Mouse (Mus musculus): ENCODE measurements around the gene Mcf2l. TPM values are rescaled to one million over a fixed set of nuclear protein-coding genes. Genes with fewer than 3 reads are reported as not detected.

Mcf2l gene
- total RNA-seq, 2 experiments from 2014 or later, result 212 to 231 TPM

DNA sequence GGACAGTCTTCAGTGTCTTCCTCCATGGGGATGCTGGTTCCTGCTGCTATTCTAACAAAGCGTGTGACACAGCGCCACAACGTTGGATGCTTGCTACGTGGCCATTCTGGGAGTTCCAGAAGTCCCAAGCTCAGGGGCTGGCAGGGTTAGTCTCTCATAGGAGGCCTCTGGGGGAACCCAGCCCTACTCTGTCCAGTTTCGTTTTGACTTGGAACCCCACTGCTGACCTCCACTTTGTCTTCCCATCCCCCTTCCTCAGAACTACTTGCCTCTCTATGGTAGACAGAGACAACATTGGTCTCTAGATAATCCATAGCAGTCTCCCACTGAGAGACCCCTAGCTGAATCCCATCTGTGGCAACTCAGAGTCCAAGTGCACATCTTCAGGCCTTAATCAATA, 33.0 kb downstream of the Mcf2l start:
- no peak for DNase-seq (ENCODE audit: low spot score in 2 of 2)

DNA sequence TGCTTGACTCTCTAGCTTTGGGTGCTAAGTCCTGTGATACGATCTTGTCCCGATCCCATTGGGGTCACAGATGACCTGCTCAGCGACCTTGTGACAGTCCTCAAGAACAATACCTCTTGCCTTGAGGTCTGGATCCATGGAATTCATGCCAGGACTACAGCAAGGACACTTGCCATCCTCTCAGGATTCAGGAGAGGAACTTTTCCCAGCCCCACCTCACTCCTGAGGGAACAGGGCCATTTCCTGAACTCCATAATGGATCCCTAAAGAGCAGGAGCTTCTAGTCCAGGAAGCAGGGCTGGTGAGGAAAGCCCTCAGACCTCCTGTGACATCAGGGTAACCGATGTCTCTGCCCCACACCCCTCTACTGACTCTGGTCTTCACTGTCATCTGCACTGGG, 34.1 kb downstream of the Mcf2l start:
- DNase-seq (ENCODE audit: low spot score in 2 of 2), result no peak

DNA sequence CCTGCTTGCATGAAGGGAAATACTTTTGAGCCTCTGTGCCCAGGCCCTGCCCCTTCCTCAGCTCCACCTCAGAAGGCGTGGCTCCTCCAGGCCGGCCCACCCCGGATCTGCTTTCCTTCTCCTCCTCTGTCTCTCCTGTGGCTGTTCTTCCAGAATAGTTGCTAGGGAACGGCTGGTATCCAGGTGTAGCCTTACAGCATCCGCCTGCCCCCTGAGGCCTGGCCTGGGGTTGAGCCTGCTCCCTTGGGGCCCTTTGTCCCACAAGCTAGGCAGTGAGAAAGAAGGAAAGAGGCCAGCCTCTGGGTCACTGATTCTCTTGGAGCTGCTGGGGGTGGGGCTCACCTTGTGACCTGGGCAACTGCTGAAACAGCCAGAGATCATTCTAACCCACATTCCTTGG, 38.4 kb downstream of the Mcf2l start:
- DNase-seq (ENCODE audit: low spot score in 2 of 2), result no peak

DNA sequence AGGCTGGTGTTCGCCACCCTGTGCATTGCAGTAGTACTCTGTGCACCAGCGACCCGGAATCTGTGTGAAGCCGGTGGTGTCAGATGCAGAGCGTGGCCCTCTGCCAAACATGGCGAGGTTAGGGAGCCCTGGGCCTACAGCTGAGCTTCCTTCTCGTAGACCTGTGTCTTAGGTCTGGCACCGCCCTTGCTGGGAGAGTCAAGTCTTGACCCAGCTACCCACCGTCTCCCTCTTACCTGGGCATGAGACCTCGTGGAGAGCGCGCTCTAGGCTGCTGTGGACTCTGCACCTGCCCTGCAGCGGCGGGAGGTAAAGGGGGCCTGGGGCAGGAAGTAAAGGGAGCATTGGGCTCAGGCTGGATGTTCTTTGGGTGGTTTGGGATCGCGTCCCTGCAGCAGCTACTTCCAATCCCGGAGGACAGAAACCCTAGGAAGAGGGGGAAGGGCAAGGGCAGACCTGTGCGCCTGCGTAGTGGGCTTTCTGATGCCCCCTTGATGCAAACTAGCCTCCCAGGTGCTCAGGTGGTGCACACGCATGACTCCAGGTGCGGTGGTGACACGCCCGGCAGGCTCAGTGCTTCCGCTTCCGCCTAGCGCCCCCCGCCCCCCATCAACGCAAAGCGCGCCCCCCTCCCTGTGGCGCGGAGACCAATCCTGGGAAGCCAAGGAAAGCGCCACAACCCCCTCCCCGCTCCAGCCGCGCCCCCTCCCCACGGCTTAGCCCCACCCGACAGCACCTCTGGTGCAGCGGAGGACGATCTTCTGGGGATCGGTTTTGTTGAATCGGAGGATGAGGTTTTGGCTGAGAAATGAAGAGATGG, 41.8 kb downstream of the Mcf2l start:
- DNase-seq (ENCODE audit: low spot score in 2 of 2), result peak in 1 of 2 experiments; percentile 50

DNA sequence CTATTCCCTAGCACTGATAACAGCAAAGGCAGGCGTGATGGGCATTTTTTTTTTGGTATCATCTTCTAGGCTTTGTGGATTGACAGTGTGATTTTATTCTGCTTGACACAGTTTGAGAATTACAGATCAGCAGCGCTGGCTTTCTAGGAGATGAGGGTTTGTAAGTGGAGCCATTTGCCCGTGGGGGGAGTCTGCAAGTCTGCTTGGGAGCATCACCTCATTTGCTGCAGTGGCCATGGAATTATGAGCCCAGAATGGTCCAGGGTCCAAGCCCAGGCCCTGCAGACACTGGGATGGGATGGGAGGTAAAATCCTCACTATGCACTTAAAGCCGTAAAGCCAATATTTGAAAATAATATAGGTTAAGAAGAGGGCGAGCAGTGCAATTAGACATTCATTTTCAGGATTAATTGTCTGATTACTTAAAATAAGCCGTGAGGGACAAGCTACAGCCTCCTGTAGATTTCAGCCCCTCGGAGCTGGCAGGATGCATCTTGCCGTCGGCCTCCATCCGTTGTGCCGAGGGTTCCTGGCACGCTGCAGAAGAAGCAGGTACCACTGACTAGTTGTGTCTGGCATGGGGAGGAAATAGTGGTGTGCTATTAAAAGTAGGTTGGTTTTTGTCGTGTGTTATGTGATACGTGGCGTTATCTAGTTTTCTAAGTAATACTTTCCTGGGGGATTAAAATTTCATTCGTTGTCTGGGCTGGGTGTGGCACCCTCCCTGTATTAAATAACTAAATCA, 42.7 kb downstream of the Mcf2l start:
- peak in 1 of 2 experiments; percentile 38 for DNase-seq (ENCODE audit: low spot score in 2 of 2)

DNA sequence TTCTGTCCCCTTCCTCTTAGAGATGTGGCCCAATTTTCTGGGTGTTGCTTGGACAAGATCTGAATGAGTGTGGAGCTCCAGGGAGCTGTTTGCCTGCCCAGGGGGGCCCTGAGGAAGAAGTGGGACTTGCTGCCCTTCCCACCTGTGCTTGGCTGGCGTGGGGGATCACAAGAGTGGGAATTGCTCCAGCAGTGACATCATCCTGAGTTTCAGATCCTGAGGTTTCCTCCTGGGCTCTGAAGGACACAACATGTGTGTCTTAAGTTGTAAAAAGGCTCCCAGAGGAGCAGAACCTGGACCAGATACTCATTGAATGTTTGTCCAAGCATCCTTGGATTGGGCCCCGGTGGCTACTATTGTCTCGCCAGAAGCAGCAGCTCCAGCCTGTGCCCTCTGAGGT, 43.4 kb downstream of the Mcf2l start:
- DNase-seq (ENCODE audit: low spot score in 2 of 2), result no peak

DNA sequence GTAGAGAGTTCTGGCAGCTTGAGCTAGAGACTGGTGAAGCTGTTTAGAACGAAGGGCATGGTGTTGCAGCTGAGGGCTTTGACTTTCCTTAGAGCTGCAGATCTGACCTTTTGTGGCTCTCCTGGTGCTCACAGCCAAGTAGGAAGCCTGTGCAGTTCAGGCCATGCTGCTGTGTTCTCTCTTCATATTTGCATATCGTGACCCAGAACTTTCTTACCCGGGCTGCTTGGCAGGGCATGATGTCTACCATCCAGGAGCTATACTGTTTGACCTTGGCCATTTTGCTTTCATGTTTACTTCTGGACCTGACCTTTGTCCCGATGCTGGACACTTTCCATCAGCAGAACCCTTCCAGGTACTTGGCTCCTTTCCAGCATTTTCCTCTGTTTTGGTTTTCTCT, 44.2 kb downstream of the Mcf2l start:
- no peak for DNase-seq (ENCODE audit: low spot score in 2 of 2)

DNA sequence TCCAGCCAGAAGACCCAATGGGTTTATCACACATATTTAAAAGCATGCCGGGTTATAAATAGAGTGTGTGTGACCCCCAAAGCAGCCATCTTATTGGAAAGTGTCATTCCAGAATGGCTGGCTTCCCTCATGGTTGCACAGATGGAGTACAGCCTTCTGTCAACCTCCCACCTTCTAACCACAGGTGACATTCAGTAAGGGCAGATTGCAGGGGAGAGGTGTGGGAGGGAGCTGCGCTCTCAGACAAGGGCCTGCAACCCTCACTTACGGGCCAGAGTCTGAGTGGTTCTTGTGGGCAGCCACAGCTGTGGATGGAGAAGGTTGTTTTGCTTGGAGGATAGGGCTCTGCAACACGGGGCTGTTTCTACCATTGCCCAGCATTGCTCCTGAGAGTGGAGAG, 47.0 kb downstream of the Mcf2l start:
- no peak for DNase-seq (ENCODE audit: low spot score in 2 of 2)

DNA sequence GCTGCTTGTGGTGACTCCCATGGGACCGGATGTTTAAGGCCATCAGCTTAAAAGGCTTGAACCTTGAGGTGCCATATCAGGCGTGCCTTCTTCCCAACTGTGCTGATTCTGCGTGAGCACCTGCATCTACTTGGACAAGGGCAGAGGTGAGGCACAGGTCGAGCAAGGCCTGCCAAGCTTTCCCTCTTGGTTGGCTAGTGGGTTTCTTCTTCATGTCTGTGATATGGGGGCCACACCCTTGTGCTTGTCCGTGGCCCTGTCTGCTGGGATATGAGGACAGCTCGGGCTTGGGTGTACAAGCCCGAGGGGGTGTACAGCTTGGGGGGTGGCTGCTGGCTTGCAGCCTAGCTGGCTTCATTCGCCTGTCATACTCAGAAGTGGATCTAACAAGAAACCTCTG, 51.4 kb downstream of the Mcf2l start:
- DNase-seq (ENCODE audit: low spot score in 2 of 2), result no peak

DNA sequence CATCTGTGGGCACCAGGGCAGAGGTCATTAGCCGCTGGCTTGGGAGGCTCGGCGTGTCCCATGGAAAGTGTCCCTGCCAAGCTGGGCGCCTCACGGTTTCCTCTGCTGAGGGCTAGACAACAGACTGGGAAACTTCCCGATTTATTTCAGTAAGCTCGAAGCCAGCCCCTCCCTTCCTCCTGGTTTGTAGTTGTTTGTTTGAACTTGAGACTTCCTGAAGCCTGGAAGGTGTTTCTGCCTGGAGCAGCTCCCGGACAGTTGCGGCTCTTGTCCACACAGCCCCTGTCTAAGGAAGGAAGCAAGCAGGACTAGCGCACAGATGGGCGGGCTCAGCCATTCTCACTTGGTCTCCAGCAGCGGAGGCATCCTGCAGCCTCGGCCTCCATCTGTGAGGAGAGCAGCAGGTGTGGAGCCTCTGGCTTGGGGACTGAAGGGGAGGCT, 52.4 kb downstream of the Mcf2l start:
- DNase-seq (ENCODE audit: low spot score in 2 of 2), result no peak

DNA sequence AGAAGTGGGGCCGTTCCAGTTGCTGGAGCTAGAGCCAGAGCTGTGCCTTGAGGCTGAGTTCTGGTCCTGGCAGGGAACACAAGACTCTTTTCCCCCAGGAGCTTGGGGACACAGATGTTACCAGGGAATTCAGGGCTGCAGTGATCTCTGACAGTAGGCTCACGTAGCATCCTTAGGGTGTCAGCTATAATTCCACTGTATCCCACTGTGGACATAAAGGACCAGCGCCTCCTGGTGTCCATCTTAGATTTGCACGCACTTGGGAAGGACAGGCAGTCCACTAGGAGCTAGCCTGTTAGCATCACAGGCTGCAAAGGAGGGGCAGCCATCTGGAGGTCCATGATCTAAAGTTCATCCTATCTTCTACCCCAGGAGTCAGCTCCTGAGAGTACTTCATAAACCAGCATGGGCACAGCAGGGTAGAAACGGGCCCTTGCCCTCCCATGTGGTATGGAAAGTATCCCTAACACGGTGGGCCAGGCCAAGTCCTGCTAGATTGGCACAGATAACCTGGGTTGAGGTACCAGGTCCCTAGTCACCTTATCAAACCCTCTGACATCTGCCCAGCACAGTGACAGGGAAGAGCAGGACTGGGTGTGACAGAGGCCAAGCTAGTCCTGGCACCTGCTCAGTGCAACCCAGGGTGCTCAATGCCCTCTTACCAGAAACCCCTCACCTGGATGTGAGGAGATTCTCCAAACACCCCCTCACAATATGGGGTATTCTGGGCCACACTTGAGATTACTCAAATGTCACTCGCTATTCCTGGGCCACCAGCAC, 53.8 kb downstream of the Mcf2l start:
- DNase-seq (ENCODE audit: low spot score in 2 of 2), result peak in 1 of 2 experiments; percentile 63

DNA sequence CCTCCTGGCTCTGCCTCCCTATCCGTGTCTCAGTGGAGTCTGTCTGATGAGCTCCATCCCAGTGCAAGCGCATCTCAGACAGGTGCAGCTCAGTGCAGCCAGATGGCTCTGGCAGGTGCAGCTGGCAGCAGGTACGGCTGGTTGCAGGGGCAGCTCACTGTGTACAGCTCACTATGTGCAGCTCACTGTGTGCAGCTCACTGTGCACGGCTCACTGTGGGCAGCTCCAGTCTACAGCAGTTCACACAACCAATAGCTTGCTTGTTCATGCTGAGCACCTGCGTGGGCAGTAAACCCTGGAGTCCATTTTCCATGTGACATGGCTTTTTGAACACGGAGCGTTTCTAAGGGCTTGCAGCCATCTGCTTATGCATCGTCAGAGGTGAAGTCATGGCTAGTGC, 54.4 kb downstream of the Mcf2l start:
- DNase-seq (ENCODE audit: low spot score in 2 of 2), result peak in 1 of 2 experiments; percentile 37

DNA sequence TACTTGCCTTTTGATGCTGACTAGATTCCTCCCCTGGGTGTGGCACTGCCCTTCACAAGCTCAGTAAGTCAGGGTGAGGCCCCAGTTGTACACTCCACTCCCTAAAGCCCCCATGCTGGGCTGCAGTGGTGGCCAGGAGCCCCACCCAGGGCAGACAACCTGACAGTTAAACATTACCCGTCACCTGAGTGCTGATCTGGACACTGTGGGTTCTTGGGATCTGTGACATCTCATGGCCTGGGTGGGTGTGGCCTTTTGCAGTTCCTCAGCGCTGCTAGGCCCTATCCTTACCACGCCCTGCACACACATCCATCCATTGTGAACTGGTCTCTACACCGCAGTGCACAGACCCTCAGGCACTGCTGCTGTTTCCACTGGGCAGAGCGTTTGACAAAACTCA, 55.3 kb downstream of the Mcf2l start:
- DNase-seq (ENCODE audit: low spot score in 2 of 2), result no peak

DNA sequence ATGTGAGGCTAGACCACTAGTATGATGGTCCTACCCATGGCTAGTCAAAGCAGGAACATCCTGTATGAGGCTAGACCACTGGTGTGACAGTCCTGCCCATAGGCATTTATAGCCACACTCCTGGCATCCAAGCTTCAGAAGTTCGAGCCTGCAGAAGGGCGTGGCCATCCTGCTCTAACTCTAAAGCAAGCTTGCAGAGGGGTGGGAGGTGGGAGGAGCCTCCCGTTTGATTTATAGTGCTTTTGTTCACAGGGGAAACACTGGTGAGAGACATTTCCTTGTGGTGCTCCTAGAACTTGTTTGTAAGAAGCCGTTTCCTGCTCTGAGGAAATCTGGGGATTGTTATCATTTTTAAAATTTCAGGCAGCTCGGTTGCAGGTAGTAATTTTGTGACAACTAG, 56.7 kb downstream of the Mcf2l start:
- no peak for DNase-seq (ENCODE audit: low spot score in 2 of 2)

DNA sequence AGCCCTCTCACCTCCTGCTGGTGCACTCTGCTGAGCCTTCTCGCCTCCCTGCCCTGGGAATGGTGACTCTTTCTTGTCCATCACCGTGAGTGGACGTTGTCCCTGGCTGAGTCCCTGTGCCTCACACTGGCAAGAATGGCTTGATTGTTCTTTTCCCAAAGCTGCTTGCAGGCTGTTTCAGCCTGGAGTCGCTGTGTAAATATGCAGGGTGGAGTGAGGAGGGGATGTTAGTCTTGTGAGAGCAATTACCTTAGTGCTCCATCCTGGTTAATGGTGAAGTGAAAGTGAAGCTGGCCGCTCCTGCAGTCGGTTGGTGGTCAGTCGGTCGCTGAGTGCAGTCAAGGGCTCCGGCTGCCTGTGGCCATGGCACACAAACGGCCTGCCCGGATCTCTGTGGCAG, 57.8 kb downstream of the Mcf2l start:
- DNase-seq (ENCODE audit: low spot score in 2 of 2), result no peak

DNA sequence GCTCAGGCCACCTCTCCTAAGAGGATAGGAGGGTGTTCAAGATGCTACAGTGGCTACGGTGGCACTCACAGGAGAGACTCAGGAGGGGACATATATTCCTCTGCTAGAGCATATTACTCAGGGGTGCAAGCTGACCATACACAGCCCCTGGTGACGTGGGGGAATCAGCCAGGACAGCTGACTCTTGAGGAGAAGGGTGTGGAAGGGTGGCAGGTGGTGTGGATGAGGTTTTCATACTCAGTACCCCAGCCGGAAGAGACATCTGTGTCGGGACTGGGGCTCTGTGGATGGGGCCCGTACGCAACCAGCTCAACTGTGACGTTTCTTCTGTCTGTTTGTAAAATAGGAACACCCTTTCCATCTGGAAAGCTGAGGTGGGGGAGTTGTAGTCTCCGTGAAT, 58.9 kb downstream of the Mcf2l start:
- no peak for DNase-seq (ENCODE audit: low spot score in 2 of 2)

DNA sequence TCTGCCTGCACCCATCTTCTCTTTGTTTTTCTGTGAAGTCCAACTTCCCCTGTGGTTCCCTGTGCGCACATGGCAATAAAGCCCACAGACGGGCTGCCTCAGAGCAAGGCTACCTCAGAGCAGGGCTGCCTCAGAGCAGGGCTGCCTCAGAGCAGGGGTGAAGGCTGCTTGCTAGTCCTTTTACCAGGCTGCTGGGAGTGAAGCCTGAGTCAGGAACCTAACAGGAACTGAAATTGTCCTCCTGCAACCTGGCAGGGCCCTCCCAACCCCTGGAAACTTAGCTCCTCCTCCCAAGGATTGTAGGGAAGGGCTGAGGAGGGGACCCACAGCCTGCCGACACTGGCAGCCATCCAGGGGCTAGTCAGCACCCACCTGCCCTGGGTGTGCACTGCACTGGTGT, 60.2 kb downstream of the Mcf2l start:
- no peak for DNase-seq (ENCODE audit: low spot score in 2 of 2)

DNA sequence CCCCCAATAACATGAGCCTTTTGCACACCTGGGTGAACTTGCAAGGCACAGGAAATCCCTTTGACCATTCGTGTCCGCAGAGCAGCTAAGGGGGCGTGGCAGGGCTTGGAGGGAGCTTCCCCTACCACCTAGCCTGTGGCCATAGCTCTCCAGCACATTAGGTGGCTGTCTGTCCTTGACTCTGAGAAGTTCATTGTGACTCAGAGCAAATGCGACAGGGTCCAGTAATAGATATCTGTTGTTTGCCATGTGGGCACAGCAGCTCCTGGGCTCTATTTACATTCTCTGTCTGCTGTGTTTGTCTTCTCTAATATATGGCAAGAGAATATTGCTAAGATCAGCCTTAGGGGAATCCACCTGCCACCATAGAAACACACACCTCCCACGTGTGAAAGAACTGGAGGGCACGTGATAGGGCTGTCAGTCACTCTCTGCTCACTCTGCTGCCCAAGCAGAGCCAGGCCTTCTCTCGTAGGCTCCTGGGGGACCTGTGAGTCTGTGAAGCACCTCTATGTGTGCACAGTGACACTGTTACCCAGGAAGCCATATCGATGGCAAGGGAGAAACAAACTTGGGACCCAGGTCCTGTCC, 60.9 kb downstream of the Mcf2l start:
- no peak for DNase-seq (ENCODE audit: low spot score in 2 of 2)

DNA sequence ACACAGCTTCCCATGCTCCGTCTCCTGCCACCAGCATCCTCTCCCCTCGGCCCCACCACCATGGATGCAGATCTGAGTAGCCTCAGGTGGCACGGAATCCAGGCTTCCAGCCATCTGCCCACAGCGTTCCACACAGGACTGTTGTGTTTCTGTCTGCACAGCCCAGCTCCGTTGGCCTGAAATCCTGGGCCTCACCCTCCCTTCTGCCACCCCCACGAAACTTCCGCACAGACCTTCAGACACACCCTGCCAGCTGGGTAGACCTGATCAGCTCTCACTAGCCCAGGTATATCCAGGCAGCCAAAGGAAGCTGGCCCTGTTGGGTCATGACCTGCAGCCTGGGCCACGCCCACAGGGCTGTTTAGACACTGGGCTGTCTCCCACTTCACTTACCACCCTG, 66.9 kb downstream of the Mcf2l start:
- DNase-seq (ENCODE audit: low spot score in 2 of 2), result no peak

DNA sequence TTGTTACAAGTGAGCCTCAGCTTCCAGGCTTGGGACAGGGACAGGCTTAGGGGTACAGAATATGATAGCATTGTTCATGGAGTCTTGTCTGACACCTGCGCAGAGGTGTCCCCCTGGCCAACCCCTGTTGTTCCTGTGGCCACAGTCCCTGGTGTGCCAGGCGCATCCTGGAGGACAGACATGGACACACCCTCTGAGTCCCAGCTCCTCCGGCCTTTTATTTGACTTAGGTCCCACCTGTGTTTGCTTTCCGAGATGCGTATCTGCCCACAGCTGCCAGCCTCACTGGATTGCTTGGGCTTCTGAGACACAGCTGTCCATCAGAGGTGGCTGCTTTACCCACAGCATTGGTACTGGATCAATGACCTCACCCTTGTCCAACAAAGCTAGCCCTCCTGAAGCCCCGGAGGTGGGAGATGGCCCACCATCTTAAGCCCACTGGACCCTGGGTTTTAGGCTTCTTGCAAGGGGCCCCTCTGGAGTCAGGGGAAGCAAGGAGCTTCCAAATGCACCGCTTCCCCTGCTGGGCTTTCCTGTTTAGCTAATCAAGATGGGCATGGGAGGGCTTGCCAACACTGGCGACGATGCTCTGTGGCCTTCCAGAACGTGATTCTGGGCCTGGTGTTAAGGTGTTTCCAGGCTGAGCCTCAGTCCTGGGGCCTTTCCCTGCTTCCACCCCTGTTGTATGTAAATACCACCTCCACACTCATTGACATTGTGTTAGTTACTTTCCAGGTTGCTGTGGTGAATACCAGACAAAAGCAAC, 67.7 kb downstream of the Mcf2l start:
- no peak for DNase-seq (ENCODE audit: low spot score in 2 of 2)
